In the genomic region with DNA sequence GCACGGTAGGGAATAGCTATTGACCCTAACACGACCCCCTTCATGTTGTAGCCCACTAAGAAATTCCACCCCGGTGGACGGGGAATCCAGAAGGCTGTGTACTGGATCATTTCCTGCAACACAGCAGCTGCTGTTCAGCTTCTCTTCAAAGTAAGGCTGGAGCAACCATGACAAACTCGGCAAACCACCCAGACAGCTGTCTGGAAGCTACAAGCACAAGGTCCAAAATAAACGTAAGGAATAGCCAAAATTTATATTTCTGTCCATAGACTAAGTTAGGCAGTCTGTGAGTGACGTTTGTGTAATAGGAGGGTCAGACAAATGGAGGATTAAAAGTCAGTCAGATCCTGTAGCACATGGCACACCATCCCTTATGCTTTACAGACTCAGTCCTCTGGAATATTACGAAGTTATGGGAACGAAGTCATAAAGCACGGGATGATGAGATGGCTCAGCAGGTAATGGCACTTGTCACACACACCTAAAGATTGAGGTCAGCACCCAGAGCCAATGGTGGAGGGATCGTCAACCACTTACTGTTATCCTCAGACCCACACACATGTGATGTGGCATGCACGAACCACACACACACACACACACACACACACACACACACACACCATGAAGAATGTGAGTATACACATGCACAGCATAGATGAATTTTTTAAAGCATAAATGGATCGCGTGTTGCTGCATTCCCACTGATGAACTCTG, we compare ENCODE assay signal across 11 mouse cellular contexts.
DNase-seq lines count a peak whose midpoint lies in the region; ATAC-seq and TF ChIP-seq lines count a peak whose summit lies in the region.
"Had no signal": no experiment of that assay in that cellular context is flagged by ENCODE, and none has a peak within 500 bp of the region (broad histone marks: within the 10 kb centered on the region; RNA-seq: fewer than 3 reads in every experiment).

No protein-coding gene starts in this region.

- H3K4me3 ChIP-seq in heart, embryonic 15.5 days = 0 out of 2 replicates have a peak overlapping the region, but pooled peaks have one; percentile 5
- H3K4me3 ChIP-seq in lung, postnatal 0 days (ENCODE audit: low read depth, low read length) = no peak overlapping the region

- TF ChIP-seq EP300 in lung, postnatal 0 days (IDR thresholded peaks at IDR 0.05) = no peak

- peak; percentile 35; the same call in 1 of the 2 replicates for ATAC-seq in heart, embryonic 15.5 days (replicated peaks; ENCODE audit: insufficient number of reproducible peaks, insufficient read depth, low FRiP score, low read depth)
- ATAC-seq in lung, postnatal 0 days = peak; percentile 21; the same call in 1 of the 2 replicates

- no peak for TF ChIP-seq CTCF in lung, postnatal 0 days (IDR thresholded peaks at IDR 0.05)

- H3K27ac ChIP-seq in heart, embryonic 15.5 days = peak overlapping the region; percentile 5; the same call in 1 of the 2 replicates
- no peak overlapping the region for H3K27ac ChIP-seq in lung, postnatal 0 days (ENCODE audit: low read length)

- peak overlapping the region; percentile 42 for H3K4me2 ChIP-seq in heart, embryonic 15.5 days
- no peak overlapping the region for H3K4me2 ChIP-seq in lung, postnatal 0 days (replicated peaks; ENCODE audit: low read depth, low read length)

- peaks cover 33% of the 10 kb centered on the region for H3K4me1 ChIP-seq in heart, embryonic 15.5 days (replicated peaks)
- no peaks in the 10 kb centered on the region for H3K4me1 ChIP-seq in lung, postnatal 0 days (ENCODE audit: insufficient read depth, low read depth, low read length)

- no peaks in the 10 kb centered on the region for H3K9me3 ChIP-seq in heart, embryonic 15.5 days (replicated peaks)
- no peaks in the 10 kb centered on the region for H3K9me3 ChIP-seq in lung, postnatal 0 days (ENCODE audit: low read length)

- DNase-seq in heart, postnatal 4 days = no peak
- no peak for DNase-seq in lung, postnatal 0 days (ENCODE audit: low spot score)
- DNase-seq in lung, postnatal 36 days = no peak
- DNase-seq in forelimb bud, embryonic 11.5 days (ENCODE audit: low read depth, low spot score) = peak; percentile 42
- peak; percentile 6 to 13 for DNase-seq in natural killer cell, adult 2 months (ENCODE audit: low spot score in 2 of 2)
- DNase-seq in cerebellum, adult 18-20 months = no peak
- no peak for DNase-seq in T-cell, adult 2 months (ENCODE audit: low spot score)
- DNase-seq: cerebellum, postnatal 36 days; gastrocnemius, postnatal 25 days; kidney, adult 18-20 months had no signal

- no peaks in the 10 kb centered on the region for H3K36me3 ChIP-seq in heart, embryonic 15.5 days
- no peaks in the 10 kb centered on the region for H3K36me3 ChIP-seq in lung, postnatal 0 days (ENCODE audit: insufficient read depth, low read length)

- H3K9ac ChIP-seq in heart, embryonic 15.5 days = no peak overlapping the region
- no peak overlapping the region for H3K9ac ChIP-seq in lung, postnatal 0 days (replicated peaks; ENCODE audit: low read depth)

- 34% methylated on average over 14 of the region's 14 CpGs for WGBS in heart, embryonic 15.5 days
- WGBS in lung, postnatal 0 days = 58% methylated on average over 14 of the region's 14 CpGs

- no peaks in the 10 kb centered on the region for H3K27me3 ChIP-seq in heart, embryonic 15.5 days
- no peaks in the 10 kb centered on the region for H3K27me3 ChIP-seq in lung, postnatal 0 days (replicated peaks; ENCODE audit: insufficient read depth, low read length)

Comparison
In these comparisons a context has a peak if more than half of its experiments do, and no peak if none do; other contexts are left out.
1. DNase-seq: peak in forelimb bud, embryonic 11.5 days (single experiment) and natural killer cell, adult 2 months (2 of 2); none in heart, postnatal 4 days (single experiment), lung, postnatal 0 days (single experiment), lung, postnatal 36 days (single experiment), cerebellum, adult 18-20 months (0 of 2) and T-cell, adult 2 months (single experiment).